Mouse (Mus musculus) liver, postnatal 0 days (tissue): ENCODE measurements around the gene Grm2.

Source experiments
- CTCF ChIP-seq: sonication (generic); IDR thresholded peaks from 2 replicates; pipeline ENCODE4 v1.5.1; 2016; ENCODE audit warnings: antibody characterized with exemption, low read depth
- EP300 ChIP-seq: IDR thresholded peaks from 2 replicates; pipeline ENCODE4 v1.6.1; 2016; ENCODE audit warnings: antibody characterized with exemption, low read depth, mild to moderate bottlenecking

DNA sequence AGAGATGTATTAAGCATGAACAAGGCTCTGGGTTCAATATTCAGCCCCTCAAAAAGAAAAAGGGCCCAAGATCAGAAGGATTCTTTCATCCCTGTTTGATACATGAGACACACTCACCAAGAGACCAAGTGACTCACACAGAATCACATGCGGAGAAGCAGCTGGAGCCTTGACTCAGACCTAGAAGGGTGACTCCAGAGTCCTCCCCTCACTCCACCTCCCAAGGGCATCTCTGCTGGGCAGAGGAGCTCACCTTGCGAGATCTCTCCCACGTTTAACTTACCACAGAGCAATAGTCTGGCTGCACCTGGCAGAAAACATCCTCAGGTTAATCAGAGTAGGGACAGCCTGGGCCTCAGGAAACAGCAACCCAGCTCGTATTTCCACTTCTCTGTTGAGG is 22.4 kb upstream of the Grm2 start:
- TF ChIP-seq CTCF (no peak), EP300 (no peak)
